Mouse (Mus musculus) telencephalon, adult 2 months (tissue): ENCODE data around the gene Slamf6.

Source experiments
- DNase-seq: peaks from one replicate; pipeline ENCODE4 v3.0.0-alpha.2; 2011; ENCODE audit warnings: low read depth, low spot score

The Slamf6 gene

GRCm38 (mm10) chr1:171994918-171995715, 77.8 kb downstream of the Slamf6 start:
- no peak for DNase-seq

GRCm38 (mm10) chr1:171996701-171997100, 79.4 kb downstream of the Slamf6 start:
- DNase-seq, result no peak

DNA sequence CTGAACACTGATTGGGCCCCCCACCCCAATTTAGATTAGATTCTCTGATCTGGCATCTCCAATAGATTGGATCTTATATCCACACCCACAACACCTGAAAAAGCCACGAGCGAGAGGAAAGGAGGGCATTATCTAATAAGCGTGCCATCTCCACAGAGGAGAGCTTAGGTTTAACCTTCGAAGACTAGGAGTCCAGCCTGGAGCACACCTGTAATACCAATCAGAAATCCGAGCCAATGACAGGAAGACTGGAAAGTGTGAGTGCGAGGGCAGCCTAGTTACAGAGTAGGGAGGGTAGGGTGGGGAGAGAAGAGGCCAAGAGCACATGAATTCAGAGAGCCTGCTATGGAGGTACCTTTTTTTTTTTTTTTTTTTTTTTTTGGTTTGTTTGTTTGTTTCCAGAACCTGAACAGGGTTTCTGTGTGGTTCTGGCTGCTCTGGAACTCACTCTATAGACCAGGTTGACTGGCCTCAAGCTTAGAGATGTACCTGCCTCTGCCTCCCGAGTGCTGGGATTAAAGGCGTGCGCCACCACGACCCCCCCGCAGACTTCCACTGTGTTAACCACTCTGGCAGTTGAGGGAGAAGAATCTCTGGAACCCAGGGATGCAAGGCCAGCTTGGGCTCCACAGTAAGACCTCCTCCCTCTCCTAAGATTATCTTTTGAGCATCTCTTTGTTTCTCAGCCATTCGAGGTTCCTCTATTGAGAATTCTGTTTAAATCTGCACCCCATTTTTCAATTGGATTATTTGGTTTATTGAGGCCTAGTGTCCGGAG, 81.7 kb downstream of the Slamf6 start:
- no peak for DNase-seq

DNA sequence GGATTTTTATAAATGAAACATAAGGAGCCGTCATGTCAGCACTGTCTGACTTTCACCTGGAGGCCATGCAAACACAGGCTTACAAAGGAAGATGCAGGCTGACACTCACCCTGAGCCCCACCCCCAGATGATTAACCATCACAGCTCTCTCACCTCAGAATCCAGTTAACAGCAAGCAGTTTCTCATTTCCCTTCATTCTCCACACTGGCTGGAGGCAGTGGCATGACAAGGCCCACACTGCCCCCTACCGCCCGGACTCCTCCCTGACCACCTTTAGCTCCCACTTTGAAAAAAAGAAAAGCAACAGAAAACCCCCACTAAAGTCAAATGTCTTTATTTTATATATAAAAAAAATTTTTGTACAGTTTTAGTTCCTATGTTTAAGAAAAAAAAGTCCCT, 83.3 kb downstream of the Slamf6 start:
- no peak for DNase-seq

DNA sequence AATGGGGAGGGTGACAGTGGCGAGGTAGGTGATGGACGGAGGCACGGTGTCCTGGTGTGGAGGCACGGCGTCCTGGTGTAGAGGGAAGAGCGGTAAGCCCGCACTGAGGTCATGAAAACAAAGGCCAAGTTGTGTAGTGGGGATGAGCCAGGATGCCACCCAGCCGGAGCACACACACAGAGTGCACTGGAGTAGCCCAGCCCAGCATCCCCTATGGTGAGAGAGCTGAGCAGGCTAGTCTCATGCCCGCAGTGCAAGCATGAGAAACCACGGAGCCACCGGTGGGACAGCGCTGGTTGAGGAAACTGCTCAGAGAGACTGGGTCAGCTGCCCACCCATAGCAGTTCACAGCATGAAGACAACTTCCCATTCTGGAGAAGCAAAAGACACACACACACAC, 84.3 kb downstream of the Slamf6 start:
- DNase-seq, result no peak
